9 mouse cellular contexts compared by ENCODE assay signal in genomic region chr12:71311237-71311887, GRCm38 (mm10). TPM values are rescaled to one million over a fixed set of nuclear protein-coding genes. Genes with fewer than 3 reads are reported as not detected.
A peak's percentile ranks its signal among the peaks of the same experiment; 100 is the strongest.
DNase-seq lines count a peak whose midpoint lies in the region; ATAC-seq and TF ChIP-seq lines count a peak whose summit lies in the region.
"Had no signal": no experiment of that assay in that cellular context is flagged by ENCODE, and none has a peak within 500 bp of the region (broad histone marks: within the 10 kb centered on the region; RNA-seq: fewer than 3 reads in every experiment).

No protein-coding gene starts in this region.

- no peak for ATAC-seq in forebrain, embryonic 15.5 days (replicated peaks)
- ATAC-seq in liver, embryonic 15.5 days (ENCODE audit: insufficient read depth): no peak
- ATAC-seq in megakaryocyte progenitor cell, adult 5-6 weeks (replicated peaks; ENCODE audit: poor library complexity): no peak

- peak overlapping the region; percentile 86 for H3K9ac ChIP-seq in forebrain, embryonic 15.5 days (replicated peaks)
- no peak overlapping the region for H3K9ac ChIP-seq in liver, embryonic 15.5 days

- H3K4me1 ChIP-seq in forebrain, embryonic 15.5 days: peaks cover 20% of the 10 kb centered on the region
- peaks cover 12% of the 10 kb centered on the region; the same call in 1 of the 2 replicates for H3K4me1 ChIP-seq in liver, embryonic 15.5 days (replicated peaks)

- peak; percentile 41 for TF ChIP-seq CTCF in C2C12 (IDR thresholded peaks at IDR 0.05; ENCODE audit: control insufficient read depth, insufficient read depth, insufficient read length)

- intact Hi-C loops in heart, postnatal 36 days (cut with DNase I): loop anchor here (1.0 to 5.0 kb wide), 4 partner anchors 114 to 395 kb away; no protein-coding TSS in a partner anchor

- no peaks in the 10 kb centered on the region for H3K27me3 ChIP-seq in C2C12 (ENCODE audit: control insufficient read depth, insufficient read depth, insufficient read length)
- no peaks in the 10 kb centered on the region for H3K27me3 ChIP-seq in forebrain, embryonic 15.5 days
- H3K27me3 ChIP-seq in liver, embryonic 15.5 days: peaks cover 70% of the 10 kb centered on the region

- H3K4me3 ChIP-seq in C2C12 (ENCODE audit: insufficient read depth, poor library complexity, severe bottlenecking): no peak overlapping the region
- peak overlapping the region; percentile 88 for H3K4me3 ChIP-seq in forebrain, embryonic 15.5 days
- H3K4me3 ChIP-seq in liver, embryonic 15.5 days (replicated peaks): peak overlapping the region; percentile 58; the same call in 1 of the 2 replicates

- no peaks in the 10 kb centered on the region for H3K79me3 ChIP-seq in C2C12 (ENCODE audit: low read depth)

- no peak overlapping the region for H3ac ChIP-seq in C2C12 (ENCODE audit: control insufficient read depth, insufficient read length, low read depth)

- H3K79me2 ChIP-seq in C2C12 (ENCODE audit: control insufficient read depth, insufficient read depth): no peaks in the 10 kb centered on the region

- H3K36me3 ChIP-seq in C2C12 (ENCODE audit: control insufficient read depth, insufficient read depth): no peaks in the 10 kb centered on the region
- peaks cover 4% of the 10 kb centered on the region; the same call in 1 of the 2 replicates for H3K36me3 ChIP-seq in forebrain, embryonic 15.5 days
- H3K36me3 ChIP-seq in liver, embryonic 15.5 days (replicated peaks): no peaks in the 10 kb centered on the region

- peak overlapping the region; percentile 77 for H3K4me2 ChIP-seq in forebrain, embryonic 15.5 days (replicated peaks)
- peak overlapping the region; percentile 78 for H3K4me2 ChIP-seq in liver, embryonic 15.5 days

- H3K9me3 ChIP-seq in forebrain, embryonic 15.5 days: no peaks in the 10 kb centered on the region
- H3K9me3 ChIP-seq in liver, embryonic 15.5 days (replicated peaks): no peaks in the 10 kb centered on the region

- DNase-seq in cerebellum, adult 11 months: peak; percentile 55
- DNase-seq in heart, postnatal 36 days: peak; percentile 53 to 60
- peak; percentile 40 to 75 for DNase-seq in layer of hippocampus, adult 18-20 months (ENCODE audit: low spot score in 2 of 2)
- peak; percentile 34 for DNase-seq in ovary, postnatal 36 days (ENCODE audit: low spot score)

- 22% methylated on average over 13 of the region's 13 CpGs for WGBS in forebrain, embryonic 15.5 days
- WGBS in liver, embryonic 15.5 days (ENCODE audit: insufficient replicate concordance): 20% methylated on average over 13 of the region's 13 CpGs

- H3K27ac ChIP-seq in forebrain, embryonic 15.5 days (replicated peaks): peak overlapping the region; percentile 89
- H3K27ac ChIP-seq in liver, embryonic 15.5 days (replicated peaks): no peak overlapping the region

TF ChIP-seq in C2C12, 6 proteins besides CTCF, POLR2A, EP300 and RAD21:
- TF ChIP-seq FOSL1 (IDR thresholded peaks at IDR 0.05; ENCODE audit: insufficient read depth, low read length, poor library complexity, severe bottlenecking): no peak
- no peak for TF ChIP-seq CEBPB (IDR thresholded peaks at IDR 0.05; ENCODE audit: low read depth)
- TF ChIP-seq MAX (IDR thresholded peaks at IDR 0.05): no peak
- TF ChIP-seq MYOG (IDR thresholded peaks at IDR 0.05; ENCODE audit: control insufficient read depth, extremely low read depth, insufficient read length): no peak
- no peak for TF ChIP-seq MYOD1 (IDR thresholded peaks at IDR 0.05; ENCODE audit: control insufficient read depth, insufficient read length, low read depth)
- no peak for TF ChIP-seq USF1 (IDR thresholded peaks at IDR 0.05; ENCODE audit: low read depth)

RNA-seq across cellular contexts. Expression of gene Dact1, which starts 1.7 kb away (rescaled TPM):
- polyA plus RNA-seq in C2C12 (2012; fragmentation: generic; extraction: Trizol): 1.6 TPM
- polyA plus RNA-seq in forebrain, embryonic 15.5 days (2015; fragmentation: Nextera tagmentation; extraction: Ambion mirVana): 38.7 and 42.1 TPM in 2 replicates
- total RNA-seq in heart, postnatal 36 days (2021): 1 to 10 TPM; 4.8 to 6.2 TPM
- total RNA-seq in layer of hippocampus, adult 18-20 months (2021): 1 to 10 TPM; 7.4 to 8.7 TPM
- 0.38 and 0.44 TPM in 2 replicates for polyA plus RNA-seq in liver, embryonic 15.5 days (2015; fragmentation: Nextera tagmentation; extraction: Ambion mirVana)
- total RNA-seq in megakaryocyte progenitor cell, adult 5-6 weeks (2015): 0.05 and 0.20 TPM in 2 replicates
- total RNA-seq in megakaryocyte progenitor cell, adult 5-6 weeks (2017): 0.21 and 0.30 TPM in 2 replicates
- total RNA-seq: MEL had no signal

Comparison
In these comparisons a context has a peak if more than half of its experiments do, and no peak if none do; other contexts are left out.
1. RNA of gene Dact1, which starts 1.7 kb away (total RNA-seq): 7.4 to 8.7 TPM in layer of hippocampus, adult 18-20 months and 4.8 to 6.2 TPM in heart, postnatal 36 days; 0.05 to 0.30 TPM in megakaryocyte progenitor cell, adult 5-6 weeks; every median in the first group is over 4 times any median in the second.
2. Peak in every context shown above with its lines, with median percentiles within 50 percentile points of each other: DNase-seq.